Mouse (Mus musculus) kidney, postnatal 36 days (tissue): ENCODE data around the gene Dhx16.

ENCODE experiments used
- DNase-seq, 2 experiments: peaks; one replicate each; pipeline ENCODE4 v3.0.0; 2021 to 2022; ENCODE audit warnings: mixed read lengths in 2 of 2

Dhx16 gene

DNA sequence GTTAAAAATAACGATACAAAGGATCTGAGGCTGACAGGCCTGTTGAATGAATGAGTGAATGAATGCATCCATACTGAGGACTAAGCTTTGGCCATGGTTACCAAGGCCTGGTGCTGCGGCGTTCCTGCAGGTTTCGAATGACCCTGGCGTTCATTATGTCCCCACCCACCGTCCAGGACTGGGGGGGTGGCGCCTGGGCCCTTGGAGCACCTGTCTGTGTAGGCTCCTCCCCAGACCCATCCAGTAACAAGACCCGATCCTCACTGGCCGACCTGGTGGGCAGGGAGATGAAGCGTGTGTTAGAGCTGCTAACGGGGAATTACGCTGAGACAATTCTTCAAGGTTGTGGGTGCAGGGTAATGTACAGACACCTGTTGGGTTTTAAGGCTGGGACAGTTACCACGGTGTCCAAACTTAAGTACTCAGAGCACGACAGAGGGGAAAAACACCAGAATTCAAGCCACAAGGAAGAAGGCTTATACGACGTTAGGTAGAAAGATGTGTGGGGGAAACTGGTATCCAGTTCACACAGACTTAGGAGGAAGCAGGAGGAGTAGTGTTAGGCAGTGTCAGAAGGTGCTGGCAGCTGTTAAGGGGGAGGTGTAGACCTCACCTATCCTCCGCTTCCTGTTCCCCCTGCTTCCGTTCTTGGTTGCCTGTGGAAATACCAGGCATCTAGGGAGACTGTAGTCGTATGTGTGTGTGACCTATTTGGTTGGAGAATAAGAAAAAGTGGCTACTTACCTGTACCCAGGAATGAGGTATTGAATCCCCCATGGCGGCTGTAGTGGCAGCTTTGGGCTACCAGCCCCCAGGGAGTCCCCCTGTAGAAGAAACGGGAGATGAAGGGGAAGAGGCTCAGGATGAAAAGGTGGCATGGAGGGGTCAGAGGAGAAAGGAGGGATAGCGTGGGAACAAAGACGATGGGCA is 18.3 kb downstream of the Dhx16 start:
- DNase-seq: peak in 1 of 2 experiments; percentile 28

GRCm38 (mm10) chr17:35900636-35901035 is 21.0 kb downstream of the Dhx16 start:
- DNase-seq: no peak

DNA sequence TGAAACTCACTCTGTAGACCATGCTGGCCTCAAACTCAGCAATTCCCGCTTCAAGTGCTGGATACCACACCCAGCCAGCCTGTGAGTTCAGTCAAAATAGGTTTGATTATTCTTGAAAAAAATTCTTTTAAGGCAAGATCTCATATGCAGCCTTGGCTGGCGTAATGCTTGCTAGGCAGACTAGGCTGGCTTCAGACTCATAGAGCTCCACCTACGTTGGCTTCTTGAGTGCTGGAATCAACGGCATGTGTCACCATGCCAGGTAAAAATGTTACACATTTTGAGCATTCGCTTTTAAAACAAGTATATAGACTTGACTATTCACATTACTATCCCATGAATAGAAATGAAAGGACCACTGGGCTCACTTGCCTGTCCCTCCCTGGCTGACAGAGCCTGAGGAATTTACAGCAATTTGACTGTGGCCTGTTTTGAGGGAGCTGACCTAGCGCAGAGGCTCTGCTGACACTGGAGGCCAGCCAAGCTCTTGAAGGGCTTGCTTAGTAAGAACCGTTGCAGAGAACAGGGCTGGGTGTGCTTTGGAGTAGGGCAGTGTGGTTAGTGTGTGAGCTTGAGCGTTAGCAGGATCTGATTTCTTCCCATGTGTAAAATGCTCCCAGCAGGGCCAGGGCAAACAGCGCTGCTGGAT is 23.8 kb downstream of the Dhx16 start:
- peak; percentile 78 to 80 for DNase-seq

GRCm38 (mm10) chr17:35903992-35904355 is 24.4 kb downstream of the Dhx16 start:
- no peak for DNase-seq

DNA sequence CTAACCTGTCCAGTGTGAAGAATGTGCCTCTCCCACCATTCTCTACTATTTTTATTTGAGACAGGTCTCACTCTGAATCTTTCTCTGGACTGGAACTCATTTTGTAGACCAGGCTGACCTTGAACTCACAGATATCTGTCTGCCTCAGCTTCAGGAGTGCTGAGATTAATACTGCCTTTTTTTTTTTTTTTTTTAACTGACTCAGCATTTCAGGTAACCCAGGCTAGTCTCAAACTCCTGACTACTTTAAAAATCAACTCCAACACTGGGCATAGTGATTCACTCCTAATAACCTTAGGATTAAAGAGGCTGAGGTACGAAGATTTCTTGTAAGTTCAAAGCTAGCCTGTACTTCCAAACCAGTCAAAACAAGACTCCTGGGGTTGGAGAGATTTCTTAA is 26.0 kb downstream of the Dhx16 start:
- DNase-seq: no peak

- DNase-seq: no peak
Observed at GRCm38 (mm10) chr17:35907609-35908008, 28.0 kb downstream of the Dhx16 start.

- DNase-seq: no peak
Observed at GRCm38 (mm10) chr17:35909186-35909918, 29.7 kb downstream of the Dhx16 start.

DNA sequence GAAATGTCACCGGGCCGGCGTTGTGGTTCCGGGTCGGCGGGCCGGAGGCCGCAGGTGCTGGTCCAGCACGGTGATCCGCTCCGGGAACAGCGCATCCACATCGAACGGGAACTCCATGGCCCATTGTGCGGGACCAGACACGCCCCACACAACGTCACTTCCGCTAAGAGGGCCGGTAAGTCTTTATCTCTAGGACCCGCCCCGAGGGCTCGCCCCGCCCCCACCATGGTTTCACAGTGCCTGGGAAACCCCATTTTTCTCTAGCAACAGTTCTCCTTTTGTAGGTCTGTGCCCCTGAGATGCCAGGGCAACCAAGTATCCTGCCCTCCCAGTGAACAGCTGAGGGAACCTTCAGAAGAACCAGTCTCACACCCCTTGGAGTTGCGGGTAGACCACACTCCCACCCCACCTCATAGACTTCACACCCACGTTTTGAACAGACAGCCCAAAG is 30.3 kb downstream of the Dhx16 start, which contains the start of gene Atat1:
Gene Atat1 (minus strand): TSS at position 157 of the 451 bp plus-strand sequence.
- DNase-seq: peak; percentile 98 to 100

GRCm38 (mm10) chr17:35914975-35915374 is 35.4 kb downstream of the Dhx16 start:
- DNase-seq: no peak

DNA sequence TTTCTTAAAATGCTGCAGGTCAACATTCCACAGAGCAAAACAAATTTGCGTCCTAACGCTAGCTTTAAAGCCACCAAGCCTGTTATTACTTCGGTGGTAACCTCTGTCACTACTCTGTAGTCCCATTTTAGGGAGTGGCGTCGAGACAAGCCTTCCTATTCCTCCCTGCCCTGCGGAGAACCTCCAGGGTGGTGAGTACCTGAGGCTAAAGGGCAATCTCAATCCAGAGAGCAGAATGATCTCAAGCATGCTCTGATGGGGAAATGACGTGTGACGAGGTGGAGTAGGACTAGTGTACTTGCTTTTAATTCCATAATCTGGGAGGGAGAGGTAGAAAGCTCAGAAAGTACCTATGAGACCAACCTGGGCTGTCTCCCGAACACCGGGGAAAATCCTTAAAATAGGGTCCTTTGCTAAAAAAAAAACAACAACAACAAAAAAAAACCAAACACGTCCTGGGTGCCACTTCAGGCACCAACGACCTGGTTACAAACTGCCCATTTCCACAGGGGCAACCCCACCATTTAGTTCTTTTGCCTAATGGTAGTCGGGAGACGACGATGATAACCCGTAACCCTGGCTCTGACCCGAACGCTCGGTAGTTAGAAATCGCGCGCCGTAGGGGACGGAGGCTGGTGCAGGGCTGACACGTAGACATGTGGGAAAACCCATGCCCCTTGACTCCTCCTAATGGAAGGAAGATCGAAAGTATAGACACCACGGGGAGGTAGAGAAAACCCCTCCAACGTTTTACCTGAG is 36.1 kb downstream of the Dhx16 start:
- peak; percentile 57 for DNase-seq

- DNase-seq: peak; percentile 98 to 99
Observed at GRCm38 (mm10) chr17:35916297-35917142, 36.9 kb downstream of the Dhx16 start, which contains the start of the genes Mrps18b and Ppp1r10. TSS of gene Mrps18b (minus strand) at chr17:35916389. TSS of gene Ppp1r10 (plus strand) at chr17:35916434.

- DNase-seq: peak; percentile 20 to 50
Observed at GRCm38 (mm10) chr17:35917143-35917462, 37.5 kb downstream of the Dhx16 start.

GRCm38 (mm10) chr17:35917463-35918251 is 38.0 kb downstream of the Dhx16 start:
- peak; percentile 34 to 45 for DNase-seq

- peak; percentile 49 to 58 for DNase-seq
Observed at GRCm38 (mm10) chr17:35918276-35919059, 38.8 kb downstream of the Dhx16 start.

DNA sequence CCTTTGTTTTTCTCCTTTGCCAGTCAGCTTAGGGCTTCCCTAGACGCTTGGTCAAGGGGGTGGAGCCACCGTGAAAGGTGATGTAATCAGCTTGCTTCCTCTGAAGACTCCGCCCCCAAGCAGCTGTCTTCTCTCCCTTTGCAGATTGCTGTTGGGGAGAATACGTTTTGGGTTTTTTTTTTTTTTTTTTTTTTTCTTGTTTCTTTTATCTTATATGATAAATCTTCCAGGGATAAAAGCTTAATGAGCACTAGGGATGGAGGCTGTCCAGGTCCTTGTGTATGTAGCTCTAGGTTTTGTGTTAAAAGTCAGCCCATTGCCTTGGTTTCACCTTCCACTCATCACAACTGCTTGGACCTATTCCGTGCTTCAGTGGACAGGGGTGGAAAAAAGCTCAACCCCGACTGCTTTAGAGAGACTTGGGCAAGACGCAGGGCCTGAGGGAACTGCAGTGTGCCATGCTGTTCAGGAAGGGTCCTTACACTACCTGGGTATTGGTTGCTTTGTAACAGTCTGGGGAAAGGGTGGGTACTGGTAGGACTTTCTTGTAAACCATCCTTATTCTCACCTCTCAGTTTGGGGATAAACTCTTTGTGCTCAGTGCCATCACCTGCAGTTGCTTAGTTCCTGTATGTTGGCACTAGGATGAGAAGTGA is 39.6 kb downstream of the Dhx16 start:
- peak; percentile 98 for DNase-seq

- DNase-seq: peak in 1 of 2 experiments; percentile 41
Observed at GRCm38 (mm10) chr17:35919864-35920301, 40.3 kb downstream of the Dhx16 start.

GRCm38 (mm10) chr17:35920384-35920783 is 40.8 kb downstream of the Dhx16 start:
- peak in 1 of 2 experiments; percentile 27 for DNase-seq

- DNase-seq: peak; percentile 46 to 62
Observed at GRCm38 (mm10) chr17:35920862-35921562, 41.4 kb downstream of the Dhx16 start.
